Mouse (Mus musculus): Measurements from ENCODE around the gene Ssh2.

- TF ChIP-seq POLR2A (IDR thresholded peaks at IDR 0.05; ENCODE audit: control insufficient read depth, low read depth, low read length) (no peak), CTCF (IDR thresholded peaks at IDR 0.05; ENCODE audit: control insufficient read depth, insufficient read depth, insufficient replicate concordance, low read depth, low read length) (no peak)
These were observed 21.3 kb upstream of the Ssh2 start for GRCm38 (mm10) chr11:77194762-77195161.

All from testis, adult 2 months (tissue).